Mouse (Mus musculus) liver, embryonic 14.5 days (tissue): ENCODE measurements at regions not wholly inside any gene's neighbourhood (a gene's known extent, or its start where the extent isn't known, plus 50 kb on each side); places are given as distances from the start of the nearest gene placed in this dataset.

Experiments
- ATAC-seq: fragments of 200-750 bp; cut with Nextera tagmentation; 2 replicates; pipeline ENCODE4 v1.8.0; 2017; ENCODE audit warnings: moderate number of reproducible peaks, mild to moderate bottlenecking, moderate library complexity; ENCODE audit not compliant: insufficient read depth
- DNase-seq, 3 experiments: peaks; one replicate each; pipeline ENCODE4 v3.0.0-alpha.2; 2012 to 2013; ENCODE audit warnings: low read depth in 3 of 3, low spot score in 3 of 3
- H3K27ac ChIP-seq: fragments of 300-500 bp; sonication (generic); 2 replicates; pipeline ENCODE4 v1.5.1; 2014; ENCODE audit warnings: moderate library complexity, mild to moderate bottlenecking, control low read depth, inconsistent platforms
- H3K27me3 ChIP-seq: fragments of 300-500 bp; sonication (generic); 2 replicates; pipeline ENCODE4 v1.6.1; 2014; ENCODE audit warnings: mild to moderate bottlenecking, low read length, moderate library complexity; ENCODE audit not compliant: control insufficient read depth, insufficient read depth
- H3K36me3 ChIP-seq: fragments of 300-500 bp; sonication (generic); replicated peaks from 2 replicates; pipeline ENCODE4 v1.6.1; 2014; ENCODE audit warnings: low read depth; ENCODE audit not compliant: control insufficient read depth, insufficient read depth
- H3K4me1 ChIP-seq, 2 experiments: fragments of 200-500 bp in 1 of 2; fragments of 300-500 bp in 1 of 2; sonication (generic) in 1 of 2; replicated peaks; 2 replicates each; pipeline ENCODE4 v1.6.1; 2012 to 2014; ENCODE audit warnings: antibody characterized with exemption in 1 of 2, inconsistent platforms in 1 of 2, low read length in 1 of 2; ENCODE audit not compliant: control insufficient read depth in 2 of 2, insufficient read depth in 2 of 2
- H3K4me2 ChIP-seq: fragments of 300-500 bp; sonication (generic); 2 replicates; pipeline ENCODE4 v1.6.1; 2014; ENCODE audit warnings: low read depth, mild to moderate bottlenecking, control low read depth, moderate library complexity
- H3K4me3 ChIP-seq, 2 experiments: fragments of 200-500 bp in 1 of 2; fragments of 300-500 bp in 1 of 2; sonication (generic) in 1 of 2; 2 replicates each; pipeline ENCODE4 v1.5.1; 2012 to 2014; ENCODE audit warnings: low read depth in 2 of 2, low read length in 2 of 2, mild to moderate bottlenecking in 2 of 2, control low read depth in 1 of 2, inconsistent platforms in 1 of 2, moderate library complexity in 1 of 2; ENCODE audit not compliant: insufficient read depth in 1 of 2
- H3K9ac ChIP-seq: fragments of 300-500 bp; sonication (generic); replicated peaks from 2 replicates; pipeline ENCODE4 v1.6.1; 2014; ENCODE audit warnings: mild to moderate bottlenecking, control low read depth, moderate library complexity
- H3K9me3 ChIP-seq: fragments of 300-500 bp; sonication (generic); 2 replicates; pipeline ENCODE4 v1.6.1; 2016; ENCODE audit warnings: low read length, mixed read lengths; ENCODE audit not compliant: control insufficient read depth
- CTCF ChIP-seq: IDR thresholded peaks from 2 replicates; pipeline ENCODE4 v1.5.1; 2016; ENCODE audit warnings: antibody characterized with exemption, low read depth, control low read depth
- EP300 ChIP-seq: IDR thresholded peaks from 2 replicates; pipeline ENCODE4 v1.6.1; 2016; ENCODE audit warnings: antibody characterized with exemption, low read depth
- WGBS: fragments of 180-500 bp; shearing (Covaris S2); extraction: QIAGEN DNeasy Blood & Tissue Kit; methylation state at CpG from one replicate; pipeline ENCODE4 v1.1.7; 2014; ENCODE audit not compliant: insufficient replicate concordance; 5-methylcytosine and 5-hydroxymethylcytosine counted together

GRCm38 (mm10) chr10:96338609-96338978 lies 202.2 kb downstream of the Gm5426 start:
- Histone ChIP-seq H3K9me3 (no peaks in the 10 kb centered on the region), H3K4me3 (no peak overlapping the region), H3K4me1 (no peaks in the 10 kb centered on the region), H3K36me3 (no peaks in the 10 kb centered on the region), H3K27ac (no peak overlapping the region), H3K27me3 (no peaks in the 10 kb centered on the region), H3K9ac (no peak overlapping the region), H3K4me2 (no peak overlapping the region)
- TF ChIP-seq EP300 (no peak), CTCF (no peak)
- no peak for ATAC-seq
- DNase-seq: no peak
- 60% methylated on average over 2 of the region's 2 CpGs for WGBS

- no peaks in the 10 kb centered on the region for H3K27me3 ChIP-seq
- DNase-seq: no peak
- H3K4me3 ChIP-seq: no peak overlapping the region
- no peaks in the 10 kb centered on the region for H3K9me3 ChIP-seq
- H3K36me3 ChIP-seq: no peaks in the 10 kb centered on the region
- no peak for ATAC-seq
- H3K9ac ChIP-seq: no peak overlapping the region
- no peaks in the 10 kb centered on the region for H3K4me1 ChIP-seq
- H3K27ac ChIP-seq: no peak overlapping the region
- no peak for TF ChIP-seq CTCF
- no peak for TF ChIP-seq EP300
- WGBS: 60% methylated on average over 3 of the region's 3 CpGs
- no peak overlapping the region for H3K4me2 ChIP-seq
Measured at GRCm38 (mm10) chr10:96342476-96342875, 206.1 kb downstream of the Gm5426 start.

GRCm38 (mm10) chr10:96343666-96344065 lies 207.3 kb downstream of the Gm5426 start:
- Histone ChIP-seq H3K27ac (no peak overlapping the region), H3K4me1 (no peaks in the 10 kb centered on the region), H3K27me3 (no peaks in the 10 kb centered on the region), H3K4me3 (no peak overlapping the region), H3K9me3 (no peaks in the 10 kb centered on the region), H3K36me3 (no peaks in the 10 kb centered on the region), H3K9ac (no peak overlapping the region), H3K4me2 (no peak overlapping the region)
- WGBS: 61% methylated on average over 2 of the region's 2 CpGs
- DNase-seq (no peak), ATAC-seq (no peak)
- TF ChIP-seq CTCF (no peak), EP300 (no peak)

- H3K4me2 ChIP-seq: no peak overlapping the region
- H3K9ac ChIP-seq: no peak overlapping the region
- no peak for ATAC-seq
- H3K4me1 ChIP-seq: no peaks in the 10 kb centered on the region
- H3K27ac ChIP-seq: no peak overlapping the region
- WGBS: 27% methylated on average over 4 of the region's 4 CpGs
- no peaks in the 10 kb centered on the region for H3K36me3 ChIP-seq
- no peaks in the 10 kb centered on the region for H3K9me3 ChIP-seq
- TF ChIP-seq CTCF (no peak), EP300 (no peak)
- no peak overlapping the region for H3K4me3 ChIP-seq
- no peaks in the 10 kb centered on the region for H3K27me3 ChIP-seq
- DNase-seq: no peak
Measured at GRCm38 (mm10) chr10:96350692-96351091, 214.3 kb downstream of the Gm5426 start.

GRCm38 (mm10) chr10:96351320-96351719 lies 214.9 kb downstream of the Gm5426 start:
- ATAC-seq: no peak
- no peak for DNase-seq
- Histone ChIP-seq H3K9ac (no peak overlapping the region), H3K36me3 (no peaks in the 10 kb centered on the region), H3K27me3 (no peaks in the 10 kb centered on the region), H3K4me2 (no peak overlapping the region), H3K4me3 (no peak overlapping the region), H3K4me1 (no peaks in the 10 kb centered on the region), H3K9me3 (no peaks in the 10 kb centered on the region), H3K27ac (no peak overlapping the region)
- WGBS: 61% methylated on average over 7 of the region's 7 CpGs
- TF ChIP-seq CTCF (no peak), EP300 (no peak)
